In genomic region chr2:26494396-26494795, GRCm38 (mm10) we compare ENCODE assay signal across 10 mouse cellular contexts. TPM values are rescaled to one million over a fixed set of nuclear protein-coding genes. Genes with fewer than 3 reads are reported as not detected.
DNase-seq lines count a peak whose midpoint lies in the region; ATAC-seq lines count a peak whose summit lies in the region.
"Had no signal": no experiment of that assay in that cellular context is flagged by ENCODE, and none has a peak within 500 bp of the region (broad histone marks: within the 10 kb centered on the region; RNA-seq: fewer than 3 reads in every experiment).

No protein-coding gene starts in this region.

- peak overlapping the region; percentile 87 for H3K27ac ChIP-seq in heart, embryonic 12.5 days (ENCODE audit: poor library complexity, severe bottlenecking)
- H3K27ac ChIP-seq in hindbrain, embryonic 11.5 days (ENCODE audit: low read depth, low read length): peak overlapping the region; percentile 51; the same call in 1 of the 2 replicates
- peak overlapping the region; percentile 10; the same call in 1 of the 2 replicates for H3K27ac ChIP-seq in midbrain, embryonic 15.5 days

- no peak overlapping the region for H3K4me3 ChIP-seq in heart, embryonic 12.5 days
- H3K4me3 ChIP-seq in hindbrain, embryonic 11.5 days (ENCODE audit: low read depth, low read length): no peak overlapping the region
- no peak overlapping the region for H3K4me3 ChIP-seq in midbrain, embryonic 15.5 days
- H3K4me3 ChIP-seq: erythroblast, embryonic 14.5 days had no signal

- H3K27me3 ChIP-seq in heart, embryonic 12.5 days (replicated peaks): no peaks in the 10 kb centered on the region
- no peaks in the 10 kb centered on the region for H3K27me3 ChIP-seq in hindbrain, embryonic 11.5 days (ENCODE audit: control insufficient read depth, insufficient read depth, low read length)
- H3K27me3 ChIP-seq in midbrain, embryonic 15.5 days (replicated peaks): no peaks in the 10 kb centered on the region
- H3K27me3 ChIP-seq: Patski had no signal

- no peaks in the 10 kb centered on the region for H3K36me3 ChIP-seq in heart, embryonic 12.5 days
- no peaks in the 10 kb centered on the region for H3K36me3 ChIP-seq in hindbrain, embryonic 11.5 days (ENCODE audit: control insufficient read depth, insufficient read depth, low read length)
- no peaks in the 10 kb centered on the region for H3K36me3 ChIP-seq in midbrain, embryonic 15.5 days (replicated peaks)

- H3K4me1 ChIP-seq in heart, embryonic 12.5 days (replicated peaks): peaks cover 100% of the 10 kb centered on the region
- H3K4me1 ChIP-seq in hindbrain, embryonic 11.5 days (replicated peaks; ENCODE audit: control insufficient read depth, insufficient read depth, low read length): peaks cover 77% of the 10 kb centered on the region
- peaks cover 85% of the 10 kb centered on the region for H3K4me1 ChIP-seq in midbrain, embryonic 15.5 days

- no peak overlapping the region for H3K9ac ChIP-seq in heart, embryonic 12.5 days
- H3K9ac ChIP-seq in hindbrain, embryonic 11.5 days (ENCODE audit: low read depth, low read length): no peak overlapping the region
- no peak overlapping the region for H3K9ac ChIP-seq in midbrain, embryonic 15.5 days

- no peak for DNase-seq in heart, adult 9 months (ENCODE audit: low spot score in 2 of 2)
- peak; percentile 76 for DNase-seq in embryo, embryonic 10 days (ENCODE audit: low spot score)
- no peak for DNase-seq in hindbrain, embryonic 11.5 days (ENCODE audit: low spot score)
- DNase-seq in right cerebral cortex, postnatal 14 days: no peak
- no peak for DNase-seq in layer of hippocampus, postnatal 14 days (ENCODE audit: low spot score in 2 of 2)

- ATAC-seq in heart, embryonic 12.5 days (ENCODE audit: insufficient number of reproducible peaks, low FRiP score): no peak
- no peak for ATAC-seq in hindbrain, embryonic 11.5 days (ENCODE audit: low FRiP score)
- ATAC-seq in midbrain, embryonic 15.5 days (replicated peaks): no peak
- no peak for ATAC-seq in megakaryocyte progenitor cell, adult 5-6 weeks (replicated peaks; ENCODE audit: poor library complexity)
- ATAC-seq: Patski had no signal

- H3K4me2 ChIP-seq in heart, embryonic 12.5 days: peak overlapping the region; percentile 43
- no peak overlapping the region; the same call in 1 of the 2 replicates for H3K4me2 ChIP-seq in hindbrain, embryonic 11.5 days (replicated peaks; ENCODE audit: low read depth, low read length)
- H3K4me2 ChIP-seq in midbrain, embryonic 15.5 days: no peak overlapping the region

- H3K9me3 ChIP-seq in heart, embryonic 12.5 days (replicated peaks): no peaks in the 10 kb centered on the region
- H3K9me3 ChIP-seq in hindbrain, embryonic 11.5 days (ENCODE audit: control insufficient read depth, low read length): no peaks in the 10 kb centered on the region
- no peaks in the 10 kb centered on the region for H3K9me3 ChIP-seq in midbrain, embryonic 15.5 days

- 27% methylated on average over 7 of the region's 7 CpGs for WGBS in heart, embryonic 12.5 days
- 54% methylated on average over 7 of the region's 7 CpGs for WGBS in hindbrain, embryonic 11.5 days
- 69% methylated on average over 7 of the region's 7 CpGs for WGBS in midbrain, embryonic 15.5 days

RNA-seq across cellular contexts. Expression of gene Notch1, which starts 22.1 kb away (rescaled TPM):
- 20.4 TPM in 2 replicates for polyA plus RNA-seq in heart, embryonic 12.5 days (2016; fragmentation: Nextera tagmentation; extraction: Ambion mirVana)
- 48.9 and 66.8 TPM in 2 replicates for polyA plus RNA-seq in hindbrain, embryonic 11.5 days (2014; fragmentation: Nextera tagmentation; extraction: Ambion mirVana)
- 15.6 and 17.6 TPM in 2 replicates for polyA plus RNA-seq in midbrain, embryonic 15.5 days (2015; fragmentation: Nextera tagmentation; extraction: Ambion mirVana)
- 15.5 and 19.0 TPM in 2 replicates for total RNA-seq in megakaryocyte progenitor cell, adult 5-6 weeks (2015)
- total RNA-seq in megakaryocyte progenitor cell, adult 5-6 weeks (2017): 8.8 and 9.3 TPM in 2 replicates
- total RNA-seq in layer of hippocampus, postnatal 14 days (2021): 10 to 100 TPM; 35.4 to 45.2 TPM

RNA-seq across cellular contexts. Expression of gene Sec16a, which starts 49.4 kb away (rescaled TPM):
- polyA plus RNA-seq in heart, embryonic 12.5 days (2016; fragmentation: Nextera tagmentation; extraction: Ambion mirVana): 22.6 and 24.5 TPM in 2 replicates
- polyA plus RNA-seq in hindbrain, embryonic 11.5 days (2014; fragmentation: Nextera tagmentation; extraction: Ambion mirVana): 29.6 and 31.2 TPM in 2 replicates
- polyA plus RNA-seq in midbrain, embryonic 15.5 days (2015; fragmentation: Nextera tagmentation; extraction: Ambion mirVana): 21.3 and 21.5 TPM in 2 replicates
- 33.9 and 48.3 TPM in 2 replicates for total RNA-seq in megakaryocyte progenitor cell, adult 5-6 weeks (2015)
- total RNA-seq in megakaryocyte progenitor cell, adult 5-6 weeks (2017): 23.9 and 29.7 TPM in 2 replicates
- total RNA-seq in layer of hippocampus, postnatal 14 days (2021): 10 to 100 TPM; 47.2 to 48.3 TPM

Comparison
In these comparisons a context has a peak if more than half of its experiments do, and no peak if none do; other contexts are left out.
1. H3K27ac ChIP-seq: peak in every context shown above with its lines; median percentile 87 in heart, embryonic 12.5 days; 51 in hindbrain, embryonic 11.5 days; 10 in midbrain, embryonic 15.5 days.